Comparison of ENCODE assay signal across 8 mouse cellular contexts in the genomic region with DNA sequence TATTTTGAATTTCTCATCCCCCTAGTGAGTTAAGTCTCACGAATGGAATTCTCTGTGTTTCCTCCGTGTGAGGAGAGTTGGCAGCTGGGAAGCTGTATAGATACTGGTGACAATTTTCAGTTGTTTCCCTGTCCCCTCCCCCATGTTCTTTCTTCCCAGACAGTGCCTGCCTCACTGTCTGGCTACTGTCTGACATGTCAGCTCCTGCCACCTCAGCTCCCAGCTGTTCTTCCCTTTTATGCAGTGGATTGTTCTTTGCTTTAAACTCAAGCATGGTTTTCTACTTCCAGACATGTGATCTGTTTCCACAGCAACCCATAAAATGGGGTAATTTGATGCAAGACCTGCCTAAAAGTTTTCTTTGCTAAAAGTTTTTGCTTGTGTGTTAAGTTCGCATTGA.
DNase-seq lines count a peak whose midpoint lies in the region; ATAC-seq and TF ChIP-seq lines count a peak whose summit lies in the region.

No protein-coding gene starts in this region.

- no peaks in the 10 kb centered on the region for H3K36me3 ChIP-seq in heart, embryonic 16.5 days (ENCODE audit: control insufficient read depth, insufficient read depth)

- H3K4me3 ChIP-seq in heart, embryonic 16.5 days (ENCODE audit: low read length) = no peak overlapping the region
- no peak overlapping the region for H3K4me3 ChIP-seq in gastrocnemius, adult 2 months

- peaks cover 9% of the 10 kb centered on the region for H3K4me1 ChIP-seq in heart, embryonic 16.5 days (ENCODE audit: control insufficient read depth, insufficient read depth, low read length)

- intact Hi-C loops in gastrocnemius, adult 2 months (cut with DNase I) = no loop called here

- no peaks in the 10 kb centered on the region for H3K9me3 ChIP-seq in heart, embryonic 16.5 days (replicated peaks; ENCODE audit: control insufficient read depth, low read length)

- H3K27me3 ChIP-seq in heart, embryonic 16.5 days (ENCODE audit: control insufficient read depth, insufficient read depth, low read length) = no peaks in the 10 kb centered on the region

- no peak overlapping the region for H3K27ac ChIP-seq in heart, embryonic 16.5 days (ENCODE audit: low read length)
- no peak overlapping the region for H3K27ac ChIP-seq in gastrocnemius, adult 2 months

- H3K4me2 ChIP-seq in heart, embryonic 16.5 days (ENCODE audit: low read depth, low read length) = no peak overlapping the region

- no peak overlapping the region for H3K9ac ChIP-seq in heart, embryonic 16.5 days (ENCODE audit: low read length)

- TF ChIP-seq CTCF in gastrocnemius, adult 2 months (IDR thresholded peaks at IDR 0.05) = no peak

- no peak for DNase-seq in heart, adult 8-10 months (ENCODE audit: low spot score)
- DNase-seq in right cerebral cortex, postnatal 10 days (ENCODE audit: low spot score in 2 of 2) = peak; percentile 21 to 39
- DNase-seq in right cerebral cortex, postnatal 25 days = no peak
- DNase-seq in left cerebral cortex, adult 9 months (ENCODE audit: low spot score in 2 of 2) = peak; percentile 5 to 18
- DNase-seq in telencephalon, adult 2 months (ENCODE audit: low read depth, low spot score) = peak; percentile 1
- DNase-seq in gastrocnemius, adult 2 months = no peak
- no peak for DNase-seq in kidney, postnatal 14 days

- 28% methylated on average over 3 of the region's 3 CpGs for WGBS in heart, embryonic 16.5 days

- ATAC-seq in heart, embryonic 16.5 days (replicated peaks; ENCODE audit: extremely low read depth, insufficient read depth, low FRiP score) = peak; percentile 83

Comparison
In these comparisons a context has a peak if more than half of its experiments do, and no peak if none do; other contexts are left out.
1. DNase-seq: peak in right cerebral cortex, postnatal 10 days (2 of 2), left cerebral cortex, adult 9 months (2 of 2) and telencephalon, adult 2 months (single experiment); none in heart, adult 8-10 months (single experiment), right cerebral cortex, postnatal 25 days (single experiment), gastrocnemius, adult 2 months (single experiment) and kidney, postnatal 14 days (single experiment).